Mouse (Mus musculus) ES-E14 (cell line): ENCODE measurements around the gene Ralgps1.

Experiments
- CHD2 ChIP-seq: IDR thresholded peaks from 2 replicates; pipeline ENCODE4 v1.6.1; 2014; ENCODE audit warnings: mild to moderate bottlenecking, low read depth, low read length, inconsistent platforms
- HCFC1 ChIP-seq: IDR thresholded peaks from 2 replicates; pipeline ENCODE4 v1.6.1; 2012; ENCODE audit warnings: low read length, inconsistent platforms, borderline replicate concordance; ENCODE audit not compliant: insufficient read depth
- ZC3H11A ChIP-seq: IDR thresholded peaks from 2 replicates; pipeline ENCODE4 v1.6.1; 2012; ENCODE audit warnings: low read depth, mild to moderate bottlenecking, inconsistent platforms, low read length, borderline replicate concordance
- ZNF384 ChIP-seq: IDR thresholded peaks from 2 replicates; pipeline ENCODE4 v1.6.1; 2012; ENCODE audit warnings: low read depth, low read length, inconsistent platforms

- TF ChIP-seq CHD2 (no peak), ZC3H11A (no peak), ZNF384 (no peak), HCFC1 (no peak)
Measured at GRCm38 (mm10) chr2:33176921-33177320, 194.4 kb downstream of the Ralgps1 start.
